Mouse (Mus musculus): ENCODE results near the gene Rab44. TPM values are rescaled to one million over a fixed set of nuclear protein-coding genes. Genes with fewer than 3 reads are reported as not detected.

The Rab44 gene
- polyA plus RNA-seq, 1 experiment, result 0.16 TPM

GRCm38 (mm10) chr17:29188989-29189388 lies 75.0 kb downstream of the Rab44 start:
- peaks cover 21% of the 10 kb centered on the region for H3K27me3 ChIP-seq (ENCODE audit: control insufficient read depth)

GRCm38 (mm10) chr17:29195579-29195978 lies 81.6 kb downstream of the Rab44 start:
- H3K36me3 ChIP-seq (ENCODE audit: control insufficient read depth), result no peaks in the 10 kb centered on the region
- peaks cover 11% of the 10 kb centered on the region for H3K4me1 ChIP-seq (ENCODE audit: control insufficient read depth)
- TF ChIP-seq GATA1 (IDR thresholded peaks at IDR 0.05; ENCODE audit: low read length) (no peak), TAL1 (IDR thresholded peaks at IDR 0.05; ENCODE audit: low read length) (no peak)
- no peaks in the 10 kb centered on the region for H3K9me3 ChIP-seq (ENCODE audit: control insufficient read depth, low read length)
- peaks cover 2% of the 10 kb centered on the region for H3K27me3 ChIP-seq (ENCODE audit: control insufficient read depth)
- H3K4me3 ChIP-seq (replicated peaks), result no peak overlapping the region

More at GRCm38 (mm10) chr17:29188989-29189388, 75.0 kb downstream of the Rab44 start:
- Histone ChIP-seq H3K9me3 (ENCODE audit: control insufficient read depth, low read length) (no peaks in the 10 kb centered on the region), H3K36me3 (ENCODE audit: control insufficient read depth) (no peaks in the 10 kb centered on the region), H3K4me3 (replicated peaks) (no peak overlapping the region), H3K4me1 (ENCODE audit: control insufficient read depth) (peaks cover 15% of the 10 kb centered on the region)
- no peak for TF ChIP-seq TAL1 (IDR thresholded peaks at IDR 0.05; ENCODE audit: low read length)
- no peak for TF ChIP-seq GATA1 (IDR thresholded peaks at IDR 0.05; ENCODE audit: low read length)

Other genes starting within 250 kb of the Rab44 start
- gene 4930539E08Rik, start 198.8 kb upstream of the Rab44 start, polyA plus RNA-seq (2012), result not detected in 2 replicates
- 0.09 and 0.37 TPM in 2 replicates for gene Pxt1, start 170.3 kb upstream of the Rab44 start, polyA plus RNA-seq (2012)
- gene Kctd20, start 162.2 kb upstream of the Rab44 start, polyA plus RNA-seq (2012), result 11.3 and 19.7 TPM in 2 replicates
- 4.2 and 4.4 TPM in 2 replicates for gene Stk38, start 106.2 kb upstream of the Rab44 start, polyA plus RNA-seq (2012)
- 3.2 and 16.8 TPM in 2 replicates for gene Srsf3, start 81.5 kb upstream of the Rab44 start, polyA plus RNA-seq (2012)
- gene Cdkn1a, start 23.2 kb upstream of the Rab44 start, polyA plus RNA-seq (2012), result 5.0 and 6.4 TPM in 2 replicates
- gene Cpne5, start 124.0 kb downstream of the Rab44 start, polyA plus RNA-seq (2012), result 0.03 and 0.30 TPM in 2 replicates
- 5.0 and 5.3 TPM in 2 replicates for gene Ppil1, start 150.0 kb downstream of the Rab44 start, polyA plus RNA-seq (2012)
- 0.99 and 2.0 TPM in 2 replicates for gene BC004004, start 154.6 kb downstream of the Rab44 start, polyA plus RNA-seq (2012)
- 0.03 TPM in 1 of 2 replicates, not detected in the other for gene Pi16, start 203.5 kb downstream of the Rab44 start, polyA plus RNA-seq (2012)
- 10.3 and 12.7 TPM in 2 replicates for gene Mtch1, start 233.8 kb downstream of the Rab44 start, polyA plus RNA-seq (2012)
- gene Fgd2, start 246.8 kb downstream of the Rab44 start, polyA plus RNA-seq (2012), result 0.17 and 0.28 TPM in 2 replicates